Mouse (Mus musculus): ENCODE measurements around the gene Olfr676.
"Not testable (repeated sequence)": the region's sequence is repeated elsewhere in the genome, so short reads cannot be mapped to it uniquely, and the experiment has no call there.

The Olfr676 gene

GRCm38 (mm10) chr7:105032398-105032797, at the start of gene Olfr676:
TSS of gene Olfr676 (plus strand) at chr7:105032698.
- ChIA-PET CTCF (interaction anchor here in 1 of 4 experiments (0.6 kb wide), 1 partner anchor 385 kb away, joined by 13 read pairs; no protein-coding TSS in a partner anchor), POLR2A (interaction anchor here in 1 of 4 experiments (0.6 kb wide), 1 partner anchor 488 kb away, joined by 3 read pairs; no protein-coding TSS in a partner anchor)

DNA sequence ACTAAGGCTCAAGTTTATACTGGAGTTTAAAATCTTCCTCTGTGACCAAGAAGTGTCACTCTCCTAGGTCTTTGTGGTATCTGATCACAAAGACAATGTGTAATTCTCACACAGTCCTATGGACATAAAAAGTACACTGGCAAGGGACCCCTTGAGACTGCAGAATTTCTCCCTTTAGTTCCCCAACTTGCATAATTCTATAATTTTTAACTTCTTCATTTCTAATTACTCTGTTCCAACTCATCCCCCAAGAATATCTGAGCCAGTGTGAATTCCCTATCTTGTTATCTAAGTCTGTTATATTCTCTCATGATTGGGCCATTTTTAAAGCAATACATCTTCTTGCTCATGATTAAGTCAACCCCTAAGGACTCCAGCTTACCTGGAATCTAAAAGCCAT, 30.6 kb upstream of the Olfr676 start, which contains the start of gene Olfr672:
Gene Olfr672 (minus strand): TSS at position 101 of the 400 bp plus-strand sequence.
- POLR2A ChIA-PET = no interaction called here
- CTCF ChIA-PET = no interaction called here

DNA sequence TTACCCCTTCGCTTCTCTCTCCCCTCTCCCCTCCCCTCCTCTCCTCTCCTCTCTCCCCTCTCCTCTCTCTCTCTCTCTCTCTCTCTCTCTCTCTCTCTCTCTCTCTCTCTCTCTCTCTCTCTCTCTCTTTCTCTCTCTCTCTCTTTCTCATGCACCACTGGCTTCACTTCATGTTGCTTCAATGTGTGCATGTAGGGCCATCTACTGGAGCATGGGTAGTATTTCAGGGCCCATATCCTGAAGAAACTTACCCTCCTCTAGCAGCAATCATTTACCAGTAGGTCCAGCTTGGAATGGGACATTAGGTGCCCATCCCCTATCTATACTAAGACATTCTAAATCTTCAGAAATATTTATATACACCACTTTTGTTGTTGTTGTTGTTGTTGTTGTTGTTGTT, 10.0 kb upstream of the Olfr676 start:
- ChIA-PET CTCF (interaction anchor here in 1 of 4 experiments (0.7 kb wide), 1 partner anchor 728 kb away, joined by 4 read pairs; no protein-coding TSS in a partner anchor), POLR2A (no interaction called here)

- ChIA-PET POLR2A (no interaction called here), CTCF (no interaction called here)
Observed at GRCm38 (mm10) chr7:105028360-105028759, 4.1 kb upstream of the Olfr676 start, which contains the start of gene Olfr675. TSS of gene Olfr675 (minus strand) at chr7:105028460.

DNA sequence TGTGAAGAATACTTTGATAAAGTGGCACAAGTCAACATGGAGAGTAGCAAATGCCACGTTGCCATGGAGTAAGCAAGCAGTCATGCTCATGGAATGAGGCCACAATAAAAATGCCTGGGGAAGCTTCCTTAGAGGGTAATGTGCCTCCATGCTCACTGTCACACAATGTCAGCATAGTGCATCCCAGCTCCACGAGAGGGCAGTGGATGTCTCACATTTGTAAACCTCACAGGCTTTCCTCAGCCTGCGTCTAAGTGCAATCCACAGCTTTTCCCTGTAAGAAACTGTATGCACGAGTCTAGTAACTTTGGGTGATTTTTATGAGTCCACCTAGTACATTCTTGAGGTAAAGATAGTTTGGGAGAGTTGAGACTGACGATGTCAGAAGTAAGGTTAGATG, 1.3 kb downstream of the Olfr676 start:
- POLR2A ChIA-PET, CTCF ChIA-PET: not testable (repeated sequence)

GRCm38 (mm10) chr7:105058951-105059350, 26.5 kb downstream of the Olfr676 start:
- ChIA-PET CTCF (no interaction called here), POLR2A (no interaction called here)

- ChIA-PET POLR2A (no interaction called here), CTCF (no interaction called here)
Observed at GRCm38 (mm10) chr7:105064175-105064574, 31.7 kb downstream of the Olfr676 start, which contains the start of gene Olfr678. TSS of gene Olfr678 (plus strand) at chr7:105064475.

DNA sequence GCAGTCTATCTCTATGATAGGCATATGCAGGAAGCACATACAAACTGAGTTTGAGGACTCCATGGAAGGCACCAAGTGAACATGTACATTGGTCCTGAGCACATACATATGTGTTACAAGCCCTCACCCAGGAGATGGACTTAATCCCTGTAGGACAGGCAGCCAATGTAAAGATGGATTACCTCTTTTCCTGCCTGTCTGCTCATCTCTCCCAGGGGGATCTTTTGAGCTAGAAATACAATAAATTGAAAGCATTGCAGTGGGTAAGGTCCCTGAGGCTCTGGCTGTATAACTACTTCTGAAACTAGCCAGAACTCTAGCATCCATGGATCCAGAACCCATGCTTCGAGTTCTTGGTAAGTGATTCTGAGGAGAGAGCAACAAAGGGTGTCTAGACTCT, 48.4 kb downstream of the Olfr676 start, which contains the start of gene Olfr679:
Gene Olfr679 (plus strand): TSS at position 301 of the 400 bp plus-strand sequence.
- ChIA-PET POLR2A (no interaction called here), CTCF (no interaction called here)

All from embryonic stem cell, embryonic (primary cell).